Mouse (Mus musculus): ENCODE measurements around the gene Gm21119.
"Not testable (repeated sequence)": the region's sequence is repeated elsewhere in the genome, so short reads cannot be mapped to it uniquely, and the experiment has no call there.

Gene Gm21119

GRCm38 (mm10) chr8:20614619-20615018 is at the start of gene Gm21119:
Gene Gm21119 (plus strand): TSS chr8:20614919.
- not testable (repeated sequence) for DNase-seq

DNA sequence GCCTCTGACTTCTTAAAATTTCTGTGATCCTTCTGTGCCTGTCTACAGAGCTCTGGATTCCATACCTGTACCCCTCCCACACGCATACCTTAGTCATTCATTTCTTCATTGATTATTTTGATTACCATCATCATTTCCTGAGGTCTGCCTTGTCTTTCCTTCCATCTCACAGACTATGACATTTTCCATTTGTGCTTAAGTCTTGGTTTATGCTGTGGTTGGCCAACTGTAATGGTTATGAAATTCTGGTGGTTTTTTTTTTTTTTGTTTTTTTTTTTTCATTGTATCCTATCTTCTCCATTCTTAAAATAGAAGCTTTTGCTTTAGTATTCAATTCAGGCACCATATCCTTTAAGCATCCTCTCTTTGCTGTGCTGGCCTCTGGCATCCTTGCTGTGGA is 48.0 kb upstream of the Gm21119 start:
- DNase-seq: not testable (repeated sequence)

DNA sequence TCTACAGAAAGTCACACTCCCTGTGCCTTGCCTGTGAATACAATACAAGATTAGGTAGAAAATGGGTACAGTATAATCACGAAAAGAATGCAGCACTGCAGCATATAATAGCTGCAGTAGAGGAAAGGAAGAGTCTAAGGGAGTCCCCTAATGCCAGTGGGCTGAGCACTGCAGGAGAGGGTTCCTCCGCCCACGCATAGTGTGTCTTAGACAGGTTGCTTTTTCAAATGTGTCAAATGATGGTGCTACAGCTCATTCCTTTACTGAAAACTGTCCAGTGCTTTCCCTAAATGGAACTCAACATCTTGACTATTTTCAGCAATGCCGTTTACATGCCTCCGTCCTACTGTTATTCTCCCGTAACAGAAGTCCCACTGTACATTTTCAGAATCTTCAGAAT is 33.6 kb upstream of the Gm21119 start:
- DNase-seq: not testable (repeated sequence)

- DNase-seq: not testable (repeated sequence)
Measured at GRCm38 (mm10) chr8:20582772-20583171, 31.9 kb upstream of the Gm21119 start.

GRCm38 (mm10) chr8:20588268-20589177 is 26.2 kb upstream of the Gm21119 start:
- DNase-seq: not testable (repeated sequence)

- not testable (repeated sequence) for DNase-seq
Measured at GRCm38 (mm10) chr8:20589178-20589539, 25.6 kb upstream of the Gm21119 start.

DNA sequence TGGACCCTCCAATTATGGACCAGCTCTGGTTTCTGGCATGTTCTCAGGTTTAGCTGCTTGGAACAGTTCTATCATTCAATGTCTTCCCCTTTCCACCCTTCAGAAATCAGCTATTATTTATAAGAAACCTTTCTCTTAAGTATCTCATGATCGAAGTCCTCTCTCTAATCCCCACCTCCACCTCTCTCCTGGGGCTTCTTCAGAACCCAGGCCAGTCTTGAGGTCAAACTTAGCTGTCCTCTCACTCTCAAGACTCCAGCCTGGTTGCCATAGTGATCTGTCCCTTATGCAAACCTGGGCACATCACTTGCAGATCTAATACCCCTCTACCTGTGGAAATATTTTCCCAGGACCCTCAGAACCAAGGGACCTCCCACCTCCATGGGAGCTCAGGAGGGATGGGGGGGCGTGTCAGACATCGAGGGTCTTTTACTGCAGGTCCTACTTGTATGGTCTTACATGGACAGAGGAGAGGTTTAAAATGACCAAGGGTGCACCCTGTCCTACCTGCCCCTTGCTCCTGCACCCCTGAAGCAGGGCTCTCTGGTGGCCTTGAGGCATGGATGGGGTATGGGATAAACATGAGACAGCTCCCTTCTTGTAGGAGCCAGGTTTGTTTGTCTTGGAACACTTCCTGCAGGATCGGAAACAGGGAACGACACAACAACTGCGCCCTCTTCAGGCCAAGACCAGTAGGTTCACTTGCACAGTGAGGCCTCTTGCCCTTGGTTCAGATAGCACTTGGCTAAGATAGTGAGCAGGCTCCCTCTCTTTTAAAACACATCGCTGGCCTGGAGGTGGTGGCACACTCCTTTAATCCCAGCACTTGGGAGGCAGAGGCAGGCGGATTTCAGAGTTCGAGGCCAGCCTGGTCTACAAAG is 24.4 kb upstream of the Gm21119 start:
- DNase-seq: peak; percentile 21

DNA sequence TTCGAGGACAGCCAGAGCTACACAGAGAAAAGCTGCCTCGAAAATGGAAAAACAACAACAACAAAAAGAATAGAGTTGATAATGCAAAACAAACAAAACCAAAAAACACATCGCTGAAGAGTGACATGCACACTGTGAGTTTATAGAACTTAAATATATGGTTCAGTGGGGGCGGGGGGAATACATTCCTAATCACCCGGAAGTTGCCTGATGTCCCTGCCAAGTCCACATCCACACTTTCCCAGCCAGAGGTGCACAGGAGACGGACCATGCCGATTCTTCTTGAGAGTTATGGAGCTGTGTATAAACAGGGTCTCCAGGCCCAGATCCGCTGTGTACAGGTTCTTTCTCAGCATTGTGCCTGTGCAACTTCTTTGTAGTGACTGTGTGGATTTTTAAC is 23.7 kb upstream of the Gm21119 start:
- not testable (repeated sequence) for DNase-seq

DNA sequence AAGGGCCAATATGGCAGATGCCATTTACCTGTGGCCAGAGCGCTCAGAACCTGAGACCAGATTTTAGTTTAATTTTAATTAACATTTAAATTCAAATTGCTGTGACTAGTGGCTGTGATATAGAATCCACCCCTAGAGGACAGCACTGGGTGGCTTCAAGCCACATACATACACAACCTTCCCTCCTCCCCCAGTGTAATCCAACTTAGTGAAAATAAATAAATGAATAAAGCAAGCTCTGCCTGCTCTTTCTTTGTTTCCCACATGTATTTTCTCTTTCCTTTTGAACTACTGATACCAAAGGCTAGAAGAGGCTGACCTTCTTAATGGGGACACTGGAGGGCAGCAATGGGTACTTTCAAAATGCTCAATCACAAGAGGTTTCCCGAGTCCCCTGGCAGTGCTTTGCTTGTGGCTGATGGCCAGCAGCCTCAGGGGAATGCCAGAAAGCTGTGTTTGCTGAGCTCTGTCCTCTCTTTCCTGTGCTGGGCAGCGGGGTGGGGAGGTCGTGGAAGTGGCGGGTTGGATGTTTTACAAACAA is 21.9 kb upstream of the Gm21119 start:
- not testable (repeated sequence) for DNase-seq

DNA sequence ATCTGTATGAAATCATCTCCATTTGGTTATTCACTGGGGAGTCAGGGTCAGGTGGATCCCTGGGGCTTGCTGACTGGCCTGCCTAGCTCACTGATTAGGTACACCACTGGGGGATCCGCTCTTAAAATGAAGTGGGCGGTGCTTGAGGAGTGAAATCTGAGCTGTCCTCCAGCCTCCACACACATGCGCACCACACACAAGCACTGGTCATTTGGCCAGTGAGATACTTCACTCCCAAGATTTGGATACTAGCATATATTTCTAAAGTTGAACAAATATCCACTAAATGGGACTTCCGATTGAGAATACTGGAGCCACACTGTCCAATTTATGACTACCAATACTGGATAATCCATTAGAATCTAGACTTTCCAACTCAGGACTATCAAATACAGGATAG is 20.9 kb upstream of the Gm21119 start:
- peak; percentile 46 for DNase-seq

GRCm38 (mm10) chr8:20596081-20596841 is 18.5 kb upstream of the Gm21119 start:
- DNase-seq: not testable (repeated sequence)

GRCm38 (mm10) chr8:20596842-20597708 is 17.6 kb upstream of the Gm21119 start:
- peak; percentile 49 for DNase-seq

- DNase-seq: not testable (repeated sequence)
Measured at GRCm38 (mm10) chr8:20598300-20599170, 16.2 kb upstream of the Gm21119 start.

- DNase-seq: not testable (repeated sequence)
Measured at GRCm38 (mm10) chr8:20599350-20599749, 15.4 kb upstream of the Gm21119 start.

DNA sequence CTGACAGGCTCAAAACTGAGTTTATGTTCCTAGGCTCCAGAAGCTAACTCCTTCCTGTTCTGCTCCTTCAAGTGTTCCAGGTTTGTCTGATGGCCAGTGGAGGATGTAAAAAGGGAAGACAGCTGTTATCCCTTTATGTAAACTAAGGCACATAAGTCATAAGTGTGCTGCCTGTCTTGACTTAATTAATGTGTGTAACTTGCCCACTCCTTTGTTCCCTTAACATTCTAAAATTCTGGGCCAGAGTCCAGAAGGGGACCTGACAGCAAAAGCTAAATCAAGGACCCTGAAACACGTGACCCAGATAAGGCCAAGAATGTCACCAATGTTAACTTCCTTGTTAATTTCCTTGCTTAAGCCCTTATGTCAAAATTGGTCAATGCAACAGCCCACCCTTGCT is 3.9 kb upstream of the Gm21119 start:
- not testable (repeated sequence) for DNase-seq

- not testable (repeated sequence) for DNase-seq
Measured at GRCm38 (mm10) chr8:20612721-20613120, 2.0 kb upstream of the Gm21119 start.

DNA sequence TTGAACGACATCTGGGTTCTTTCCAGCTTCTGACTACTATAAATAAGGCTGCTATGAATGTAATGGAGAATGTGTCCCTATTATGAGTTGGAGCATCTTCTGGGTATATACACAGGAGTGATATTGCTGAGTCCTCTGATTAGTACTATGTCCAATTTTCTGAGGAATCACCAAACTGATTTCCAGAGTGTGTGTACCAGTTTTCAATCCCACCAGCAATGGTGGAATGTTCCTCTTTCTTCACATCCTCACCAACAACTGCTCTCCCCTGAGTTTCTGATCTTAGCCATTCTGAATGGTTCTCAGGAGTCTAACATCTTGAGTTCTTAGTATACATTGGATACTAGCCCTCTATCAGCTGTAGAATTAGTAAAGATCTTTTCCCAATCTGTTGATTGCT is 16.0 kb downstream of the Gm21119 start:
- DNase-seq: not testable (repeated sequence)

DNA sequence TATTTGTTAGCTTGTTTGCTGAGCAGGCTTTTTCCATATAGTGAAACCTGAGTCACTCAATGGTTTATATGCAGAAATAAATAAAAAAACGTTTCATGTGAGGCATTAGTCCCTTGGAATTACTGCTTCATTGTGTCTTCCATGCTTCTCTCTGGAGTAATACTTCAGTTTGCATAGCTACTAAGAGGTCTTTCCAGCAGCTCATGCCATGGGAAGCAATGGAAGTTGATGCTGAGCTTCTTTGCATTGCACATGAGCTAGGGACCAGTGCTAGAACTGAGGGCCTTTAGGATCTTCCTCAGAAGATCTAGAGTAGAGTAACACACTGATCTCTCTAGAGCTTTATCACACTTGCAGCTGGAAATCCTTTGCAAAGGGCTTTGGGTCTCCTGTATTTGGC is 23.2 kb downstream of the Gm21119 start:
- not testable (repeated sequence) for DNase-seq

- DNase-seq: not testable (repeated sequence)
Measured at GRCm38 (mm10) chr8:20643536-20643935, 28.8 kb downstream of the Gm21119 start.

- peak; percentile 12 for DNase-seq
Measured at GRCm38 (mm10) chr8:20652976-20653375, 38.3 kb downstream of the Gm21119 start.
